Mouse (Mus musculus) intestine, embryonic 16.5 days (tissue): ENCODE measurements around the gene Higd1b. TPM values are rescaled to one million over a fixed set of nuclear protein-coding genes. Genes with fewer than 3 reads are reported as not detected.

Experiments used
- ATAC-seq: fragments of 200-750 bp; cut with Nextera tagmentation; 2 replicates; pipeline ENCODE4 v1.8.0; 2017; ENCODE audit warnings: moderate TSS enrichment, moderate library complexity
- H3K27ac ChIP-seq: fragments of 300-500 bp; sonication (generic); 2 replicates; pipeline ENCODE4 v1.5.1; 2014; ENCODE audit warnings: mild to moderate bottlenecking, low read length
- H3K27me3 ChIP-seq: fragments of 300-500 bp; sonication (generic); replicated peaks from 2 replicates; pipeline ENCODE4 v1.6.1; 2014; ENCODE audit warnings: low read length, control low read depth, mixed read lengths; ENCODE audit not compliant: control insufficient read depth, insufficient read depth
- H3K36me3 ChIP-seq: fragments of 300-500 bp; sonication (generic); 2 replicates; pipeline ENCODE4 v1.6.1; 2014; ENCODE audit warnings: low read length, control low read depth; ENCODE audit not compliant: control insufficient read depth, insufficient read depth
- H3K4me1 ChIP-seq: fragments of 300-500 bp; sonication (generic); 2 replicates; pipeline ENCODE4 v1.6.1; 2014; ENCODE audit warnings: low read length, control low read depth, mixed read lengths; ENCODE audit not compliant: control insufficient read depth, insufficient read depth
- H3K4me2 ChIP-seq: fragments of 300-500 bp; sonication (generic); 2 replicates; pipeline ENCODE4 v1.6.1; 2014; ENCODE audit warnings: low read depth, low read length, control low read depth
- H3K4me3 ChIP-seq: fragments of 300-500 bp; sonication (generic); 2 replicates; pipeline ENCODE4 v1.5.1; 2014; ENCODE audit warnings: mild to moderate bottlenecking, low read length
- H3K9ac ChIP-seq: fragments of 300-500 bp; sonication (generic); 2 replicates; pipeline ENCODE4 v1.6.1; 2014; ENCODE audit warnings: low read depth, low read length
- H3K9me3 ChIP-seq: fragments of 300-500 bp; sonication (generic); 2 replicates; pipeline ENCODE4 v1.6.1; 2016; ENCODE audit warnings: low read length, control low read depth; ENCODE audit not compliant: control insufficient read depth
- WGBS: fragments of 180-500 bp; shearing (Covaris S2); extraction: QIAGEN DNeasy Blood & Tissue Kit; methylation state at CpG from one replicate; pipeline ENCODE4 v1.1.7; 2014; 5-methylcytosine and 5-hydroxymethylcytosine counted together
- polyA plus RNA-seq: library from polyadenylated mRNA; unstranded; fragments of >200 nt; fragmentation: Nextera tagmentation; extraction: Ambion mirVana; gene quantifications from 2 replicates; pipeline ENCODE4 v1.2.1, GENCODE M21; 2015

Gene Higd1b
- polyA plus RNA-seq, 1 experiment from 2014 or later: 0.62 TPM

GRCm38 (mm10) chr11:102887433-102887832 lies 51.8 kb downstream of the Higd1b start:
- H3K4me2 ChIP-seq: no peak overlapping the region
- 0 out of 2 replicates have a peak, but pooled peaks cover 3% of the 10 kb centered on the region for H3K4me1 ChIP-seq
- no peak overlapping the region for H3K27ac ChIP-seq
- no peaks in the 10 kb centered on the region for H3K9me3 ChIP-seq
- no peaks in the 10 kb centered on the region; the same call in none of the 2 replicates for H3K27me3 ChIP-seq
- H3K36me3 ChIP-seq: no peaks in the 10 kb centered on the region
- no peak for ATAC-seq
- 81% methylated on average over 5 of the region's 5 CpGs for whole genome bisulfite sequencing
- H3K4me3 ChIP-seq: no peak overlapping the region
- H3K9ac ChIP-seq: no peak overlapping the region

Other genes starting within 250 kb of the Higd1b start
- 9.4 and 9.8 TPM in 2 replicates for gene Fzd2, start 231.5 kb upstream of the Higd1b start, polyA plus RNA-seq
- gene Meioc, start 172.1 kb upstream of the Higd1b start, polyA plus RNA-seq: 0.24 and 0.65 TPM in 2 replicates
- 36.7 and 39.9 TPM in 2 replicates for gene Ccdc43, start 138.1 kb upstream of the Higd1b start, polyA plus RNA-seq
- 2.4 and 3.1 TPM in 2 replicates for gene Adam11, start 74.4 kb upstream of the Higd1b start, polyA plus RNA-seq
- gene Gjc1, start 16.1 kb upstream of the Higd1b start, polyA plus RNA-seq: 24.9 and 26.2 TPM in 2 replicates
- gene Eftud2, start 45.1 kb downstream of the Higd1b start, polyA plus RNA-seq: 123 and 140 TPM in 2 replicates
- gene Ccdc103, start 45.4 kb downstream of the Higd1b start, polyA plus RNA-seq: 0.26 and 0.91 TPM in 2 replicates
- gene Fam187a, start 49.3 kb downstream of the Higd1b start, polyA plus RNA-seq: not detected in 2 replicates
- 0.09 and 0.38 TPM in 2 replicates for gene Gfap, start 65.1 kb downstream of the Higd1b start, polyA plus RNA-seq
- gene Kif18b, start 89.3 kb downstream of the Higd1b start, polyA plus RNA-seq: 6.8 and 7.4 TPM in 2 replicates
- 0.53 and 2.3 TPM in 2 replicates for gene C1ql1, start 110.8 kb downstream of the Higd1b start, polyA plus RNA-seq
- gene Nmt1, start 192.3 kb downstream of the Higd1b start, polyA plus RNA-seq: 55.9 and 59.6 TPM in 2 replicates
- 91.5 and 92.7 TPM in 2 replicates for gene Dcakd, start 192.5 kb downstream of the Higd1b start, polyA plus RNA-seq